Mouse (Mus musculus) common myeloid progenitor, adult 5-6 weeks (primary cell): ENCODE data around the gene Slc5a10. TPM values are rescaled to one million over a fixed set of nuclear protein-coding genes. Genes with fewer than 3 reads are reported as not detected.
"Not testable (repeated sequence)": the region's sequence is repeated elsewhere in the genome, so short reads cannot be mapped to it uniquely, and the experiment has no call there.

Experiments used
- ATAC-seq: replicated peaks from 2 replicates; pipeline ENCODE4 v1.8.0; 2016; ENCODE audit warnings: low read depth, mild to moderate bottlenecking, moderate TSS enrichment, inconsistent platforms; ENCODE audit not compliant: poor library complexity, severe bottlenecking
- total RNA-seq: library from RNA; stranded (forward); fragments of 200-1000, 187-1606 nt; gene quantifications from 2 replicates; pipeline ENCODE4 v1.2.3, GENCODE M21; 2017

Slc5a10 gene
- total RNA-seq, 1 experiment from 2014 or later, result not detected

- peak; percentile 76 for ATAC-seq
Measured at GRCm38 (mm10) chr11:61652686-61653447, 67.8 kb downstream of the Slc5a10 start, which contains the start of gene Grap. TSS of gene Grap (plus strand) at chr11:61653265.

GRCm38 (mm10) chr11:61652216-61652615 lies 68.4 kb downstream of the Slc5a10 start:
- no peak for ATAC-seq

- no peak for ATAC-seq
Measured at GRCm38 (mm10) chr11:61650470-61651265, 70.0 kb downstream of the Slc5a10 start.

GRCm38 (mm10) chr11:61649626-61650025 lies 71.0 kb downstream of the Slc5a10 start:
- ATAC-seq, result no peak

- ATAC-seq, result no peak
Measured at GRCm38 (mm10) chr11:61649163-61649580, 71.5 kb downstream of the Slc5a10 start.

GRCm38 (mm10) chr11:61648749-61649115 lies 71.9 kb downstream of the Slc5a10 start:
- no peak for ATAC-seq

GRCm38 (mm10) chr11:61647956-61648748 lies 72.5 kb downstream of the Slc5a10 start:
- ATAC-seq, result peak; percentile 76

GRCm38 (mm10) chr11:61647110-61647910 lies 73.3 kb downstream of the Slc5a10 start:
- no peak for ATAC-seq

GRCm38 (mm10) chr11:61646499-61647039 lies 74.1 kb downstream of the Slc5a10 start:
- no peak for ATAC-seq

- no peak for ATAC-seq
Measured at GRCm38 (mm10) chr11:61645357-61645857, 75.2 kb downstream of the Slc5a10 start.

GRCm38 (mm10) chr11:61644576-61645326 lies 75.9 kb downstream of the Slc5a10 start:
- ATAC-seq, result no peak

GRCm38 (mm10) chr11:61643184-61643961 lies 77.3 kb downstream of the Slc5a10 start:
- no peak for ATAC-seq

- no peak for ATAC-seq
Measured at GRCm38 (mm10) chr11:61642106-61642505, 78.5 kb downstream of the Slc5a10 start.

GRCm38 (mm10) chr11:61640585-61640984 lies 80.0 kb downstream of the Slc5a10 start:
- ATAC-seq, result not testable (repeated sequence)

- no peak for ATAC-seq
Measured at GRCm38 (mm10) chr11:61639601-61640177, 80.9 kb downstream of the Slc5a10 start.

GRCm38 (mm10) chr11:61638764-61639536 lies 81.7 kb downstream of the Slc5a10 start:
- no peak for ATAC-seq

- no peak for ATAC-seq
Measured at GRCm38 (mm10) chr11:61637856-61638255, 82.8 kb downstream of the Slc5a10 start.
